Mouse (Mus musculus) urinary bladder, adult 2 months (tissue): Measurements from ENCODE around the gene Vps13a. TPM values are rescaled to one million over a fixed set of nuclear protein-coding genes. Genes with fewer than 3 reads are reported as not detected.

Experiments
- DNase-seq: peaks from one replicate; pipeline ENCODE4 v3.0.0; 2022; ENCODE audit warnings: low spot score
- polyA plus RNA-seq: library from polyadenylated mRNA; depleted of rRNA; stranded (reverse); fragments of >200 nt; gene quantifications from 2 replicates; pipeline ENCODE4 v1.2.3, GENCODE M21; 2012; rRNA removed

The Vps13a gene
- polyA plus RNA-seq, 1 experiment: 27.5 TPM

DNA sequence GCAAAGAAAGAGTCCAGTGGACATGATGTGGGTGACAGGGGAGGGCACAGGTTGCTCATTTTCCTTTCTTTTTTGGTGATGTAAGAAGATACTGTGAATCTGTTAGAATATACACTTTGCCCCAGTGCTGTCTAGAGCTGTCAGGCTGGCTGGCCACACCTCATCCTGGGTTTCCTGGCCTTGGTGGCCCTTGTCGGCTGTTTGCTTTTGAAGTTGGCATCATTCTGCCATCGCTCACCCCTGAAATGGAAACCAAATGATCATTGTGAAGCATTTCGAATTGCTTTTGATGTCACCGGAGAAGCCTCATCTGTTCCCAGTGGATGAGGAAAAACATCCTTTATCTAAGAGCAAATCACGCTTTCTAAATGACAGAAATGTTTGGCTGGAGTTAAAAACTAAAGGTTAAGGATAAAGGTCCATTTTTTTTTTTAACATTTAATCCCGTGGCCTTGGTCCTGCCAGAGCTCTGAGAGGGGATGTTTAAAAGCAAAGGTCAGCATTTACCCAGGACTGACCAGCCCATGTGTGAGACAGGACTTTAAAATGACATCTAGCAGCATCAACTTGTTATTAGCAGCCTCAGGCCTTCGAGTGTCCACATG lies 201.0 kb downstream of the Vps13a start:
- DNase-seq: no peak

DNA sequence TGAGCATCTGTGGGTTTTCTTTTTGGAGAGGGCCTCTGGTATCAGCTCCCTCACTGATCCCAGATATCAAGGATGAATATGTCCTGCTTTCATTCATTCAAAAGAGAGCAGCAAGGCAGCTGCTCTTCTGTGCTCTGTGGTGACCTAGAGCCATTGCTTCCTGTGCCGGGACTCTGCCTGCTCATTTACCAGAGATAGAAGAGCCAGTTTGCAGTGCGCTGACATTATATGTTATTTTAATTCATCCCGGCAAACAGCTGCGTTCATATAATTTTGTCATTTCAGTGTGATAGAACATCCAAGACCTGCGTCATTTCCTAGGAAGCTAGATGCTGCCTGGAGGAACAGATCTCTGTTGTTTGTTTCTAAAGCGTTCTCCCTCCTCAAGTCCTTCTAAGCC lies 203.9 kb downstream of the Vps13a start:
- DNase-seq: no peak

Other genes starting within 250 kb of the Vps13a start
- gene Foxb2, start 92.9 kb upstream of the Vps13a start, polyA plus RNA-seq: not detected in 2 replicates
- gene Prune2, start 175.2 kb upstream of the Vps13a start, polyA plus RNA-seq: 14.8 and 18.0 TPM in 2 replicates